Mouse (Mus musculus): ENCODE data around the gene Gm10392.

Gm10392 gene

GRCm38 (mm10) chr11:77508068-77509021 is 10.7 kb downstream of the Gm10392 start:
- peak; percentile 75 to 84 for DNase-seq (ENCODE audit: low spot score in 2 of 2)

- DNase-seq (ENCODE audit: low spot score in 2 of 2) = no peak
These were observed 11.6 kb downstream of the Gm10392 start for GRCm38 (mm10) chr11:77507426-77507825.

GRCm38 (mm10) chr11:77506941-77507340 is 12.1 kb downstream of the Gm10392 start:
- DNase-seq (ENCODE audit: low spot score in 2 of 2) = no peak

GRCm38 (mm10) chr11:77506273-77506672 is 12.7 kb downstream of the Gm10392 start:
- no peak for DNase-seq (ENCODE audit: low spot score in 2 of 2)

- DNase-seq (ENCODE audit: low spot score in 2 of 2) = no peak
These were observed 13.6 kb downstream of the Gm10392 start for GRCm38 (mm10) chr11:77505291-77505980.

GRCm38 (mm10) chr11:77504377-77504776 is 14.6 kb downstream of the Gm10392 start:
- no peak for DNase-seq (ENCODE audit: low spot score in 2 of 2)

GRCm38 (mm10) chr11:77503511-77503910 is 15.5 kb downstream of the Gm10392 start:
- DNase-seq (ENCODE audit: low spot score in 2 of 2) = no peak

- DNase-seq (ENCODE audit: low spot score in 2 of 2) = no peak
These were observed 16.5 kb downstream of the Gm10392 start for GRCm38 (mm10) chr11:77502481-77502880.

GRCm38 (mm10) chr11:77501971-77502370 is 17.0 kb downstream of the Gm10392 start:
- no peak for DNase-seq (ENCODE audit: low spot score in 2 of 2)

- peak; percentile 60 to 74 for DNase-seq (ENCODE audit: low spot score in 2 of 2)
These were observed 17.6 kb downstream of the Gm10392 start for GRCm38 (mm10) chr11:77501392-77501791.

- no peak for DNase-seq (ENCODE audit: low spot score in 2 of 2)
These were observed 18.4 kb downstream of the Gm10392 start for GRCm38 (mm10) chr11:77500361-77501325.

GRCm38 (mm10) chr11:77499354-77499753 is 19.6 kb downstream of the Gm10392 start:
- no peak for DNase-seq (ENCODE audit: low spot score in 2 of 2)

GRCm38 (mm10) chr11:77498261-77499139 is 20.5 kb downstream of the Gm10392 start:
- no peak for DNase-seq (ENCODE audit: low spot score in 2 of 2)

GRCm38 (mm10) chr11:77497851-77498250 is 21.1 kb downstream of the Gm10392 start:
- no peak for DNase-seq (ENCODE audit: low spot score in 2 of 2)

GRCm38 (mm10) chr11:77497341-77497756 is 21.6 kb downstream of the Gm10392 start:
- DNase-seq (ENCODE audit: low spot score in 2 of 2) = peak in 1 of 2 experiments; percentile 55

GRCm38 (mm10) chr11:77495507-77495906 is 23.5 kb downstream of the Gm10392 start:
- no peak for DNase-seq (ENCODE audit: low spot score in 2 of 2)

GRCm38 (mm10) chr11:77494782-77495181 is 24.2 kb downstream of the Gm10392 start:
- DNase-seq (ENCODE audit: low spot score in 2 of 2) = no peak

GRCm38 (mm10) chr11:77494344-77494676 is 24.7 kb downstream of the Gm10392 start:
- no peak for DNase-seq (ENCODE audit: low spot score in 2 of 2)

- DNase-seq (ENCODE audit: low spot score in 2 of 2) = peak in 1 of 2 experiments; percentile 37
These were observed 25.3 kb downstream of the Gm10392 start, which contains the start of gene Git1 for GRCm38 (mm10) chr11:77493512-77494343. Gene Git1 (plus strand): TSS chr11:77493562.

- peak; percentile 69 to 83 for DNase-seq (ENCODE audit: low spot score in 2 of 2)
These were observed 26.1 kb downstream of the Gm10392 start for GRCm38 (mm10) chr11:77492911-77493332.

Data from natural killer cell, adult 2 months (primary cell).